Mouse (Mus musculus) G1E-ER4 (cell line): ENCODE measurements around the gene Nfix. TPM values are rescaled to one million over a fixed set of nuclear protein-coding genes. Genes with fewer than 3 reads are reported as not detected.

ENCODE experiments used
- GATA1 ChIP-seq: IDR thresholded peaks from one replicate; pipeline ENCODE4 v1.8.0; 2012; ENCODE audit warnings: low read length, inconsistent platforms
- polyA plus RNA-seq: library from polyadenylated mRNA; stranded (reverse); fragments of >175 nt; gene quantifications from 2 replicates; pipeline ENCODE4 v1.2.3, GENCODE M21; 2012

Nfix gene
- polyA plus RNA-seq, 1 experiment, result 16.4 TPM

DNA sequence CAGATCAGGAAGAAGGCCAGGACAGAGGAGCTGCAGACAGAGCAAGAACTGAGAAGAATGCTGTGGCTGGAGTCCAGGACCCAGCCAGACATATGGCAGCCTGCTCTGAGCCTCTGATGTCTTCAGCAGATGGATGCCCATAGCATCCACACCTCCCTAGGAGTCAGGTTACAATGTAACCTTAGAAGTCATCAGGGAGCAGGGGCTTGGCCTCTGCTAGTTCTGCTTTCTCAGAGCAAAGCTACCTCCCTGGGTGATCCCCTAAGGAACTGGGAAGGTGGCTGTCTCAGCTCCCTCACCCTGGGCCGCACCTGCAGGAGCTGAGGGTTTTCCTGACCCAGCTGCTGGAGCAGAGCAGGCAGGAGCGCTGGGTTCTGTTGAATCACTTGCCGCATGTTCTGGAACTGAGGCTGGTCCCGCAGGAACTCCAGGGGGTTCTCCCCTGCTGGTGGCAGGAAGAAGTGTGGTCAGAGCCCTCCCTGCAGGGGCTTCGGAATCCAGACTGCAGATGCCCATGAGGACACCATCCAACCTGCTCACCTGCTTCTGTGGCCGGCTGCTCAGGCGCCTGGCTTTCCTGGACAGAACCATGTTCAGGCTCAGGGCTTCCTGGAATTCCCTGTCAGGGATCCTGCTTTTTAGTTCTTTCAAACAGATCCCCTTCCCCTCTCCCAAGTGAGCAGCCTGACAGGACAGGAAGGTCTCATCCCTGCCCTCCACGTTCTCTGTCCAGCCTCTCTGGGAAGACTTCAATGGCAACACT, 37.2 kb upstream of the Nfix start:
- no peak for TF ChIP-seq GATA1

DNA sequence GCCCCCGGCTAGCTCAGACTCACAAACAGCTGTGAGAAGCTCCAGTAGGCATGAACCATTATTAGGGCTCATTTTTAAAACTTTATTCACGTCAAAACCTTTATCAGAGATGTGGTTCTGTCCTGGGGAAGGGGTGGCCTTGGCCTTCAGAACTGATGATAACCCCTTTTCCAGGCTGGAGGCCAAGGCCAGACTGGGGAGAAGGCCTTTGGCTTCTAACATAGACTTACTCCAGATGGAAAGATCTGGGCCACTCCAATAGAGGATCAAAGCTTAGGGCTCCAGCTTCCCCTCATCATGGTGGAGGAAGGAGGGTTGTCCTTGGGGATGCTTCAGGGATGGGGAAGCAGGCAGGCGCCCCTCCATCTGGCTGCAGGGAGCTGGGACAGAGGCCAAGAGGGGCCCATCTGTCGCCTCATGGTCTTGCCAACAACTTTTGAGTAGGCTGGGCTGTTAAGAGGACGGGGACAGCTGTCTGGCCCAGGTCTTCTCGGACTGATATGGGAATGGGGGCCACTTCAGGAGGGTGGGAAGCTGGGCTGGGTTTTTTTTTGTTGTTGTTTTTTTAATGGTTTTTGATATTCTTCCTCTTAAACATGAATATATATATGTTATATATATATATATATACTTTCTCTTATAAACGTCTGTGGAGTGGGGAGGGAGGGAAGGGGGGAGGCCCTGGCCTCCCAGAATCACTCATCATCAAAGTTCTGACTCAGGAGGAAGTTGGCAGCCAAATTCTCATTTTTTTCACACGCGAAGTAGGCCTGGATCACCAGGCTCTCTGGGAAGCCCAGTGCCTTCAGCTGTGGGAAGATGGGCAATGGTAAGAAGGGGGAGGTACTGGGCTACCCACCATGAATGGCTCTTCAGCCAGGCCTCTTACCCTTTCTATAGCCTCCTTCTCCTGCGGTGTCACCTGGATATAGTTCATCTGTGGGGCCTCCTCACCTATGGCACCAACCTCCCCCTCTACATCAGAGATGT, 35.0 kb upstream of the Nfix start:
- TF ChIP-seq GATA1, result no peak

DNA sequence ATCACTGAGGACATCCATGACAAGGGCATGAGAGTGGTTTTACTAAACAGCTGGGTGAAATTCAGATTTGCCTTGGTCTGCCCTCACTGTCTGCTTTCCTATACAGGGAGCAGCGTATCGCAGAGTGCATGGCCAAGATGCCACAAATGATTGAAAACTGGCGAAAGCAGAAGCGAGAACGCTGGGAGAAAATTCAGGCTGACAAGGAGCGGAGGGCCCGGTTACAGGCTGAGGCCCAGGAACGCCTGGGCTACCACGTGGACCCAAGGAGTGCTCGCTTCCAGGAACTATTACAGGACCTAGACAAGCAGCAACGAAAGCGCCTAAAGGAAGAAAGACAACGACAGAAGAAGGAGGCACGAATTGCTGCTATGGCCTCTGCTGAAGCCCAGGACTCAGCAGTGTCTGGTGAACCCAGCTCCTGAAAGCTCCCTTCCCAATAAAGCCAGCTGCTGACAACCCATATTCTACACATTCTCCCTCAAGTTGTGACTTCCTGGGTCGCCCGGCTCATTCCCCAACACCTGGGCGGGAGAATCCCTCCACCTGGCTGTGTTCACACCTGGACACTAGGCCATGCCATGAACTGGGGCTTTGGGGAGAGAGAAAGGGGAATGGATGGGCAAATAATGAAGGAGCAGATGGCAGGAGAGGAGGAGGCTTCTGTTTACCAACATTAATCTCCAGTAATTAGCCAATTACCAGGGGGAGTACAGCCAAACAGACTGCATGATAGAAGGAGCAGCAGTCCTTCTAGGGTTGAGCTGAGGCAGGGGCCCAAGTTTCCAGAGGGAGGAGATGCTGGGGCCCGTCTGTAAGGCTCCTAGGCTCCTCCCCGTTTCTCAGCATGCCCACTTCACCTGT, 34.1 kb upstream of the Nfix start:
- TF ChIP-seq GATA1, result no peak

DNA sequence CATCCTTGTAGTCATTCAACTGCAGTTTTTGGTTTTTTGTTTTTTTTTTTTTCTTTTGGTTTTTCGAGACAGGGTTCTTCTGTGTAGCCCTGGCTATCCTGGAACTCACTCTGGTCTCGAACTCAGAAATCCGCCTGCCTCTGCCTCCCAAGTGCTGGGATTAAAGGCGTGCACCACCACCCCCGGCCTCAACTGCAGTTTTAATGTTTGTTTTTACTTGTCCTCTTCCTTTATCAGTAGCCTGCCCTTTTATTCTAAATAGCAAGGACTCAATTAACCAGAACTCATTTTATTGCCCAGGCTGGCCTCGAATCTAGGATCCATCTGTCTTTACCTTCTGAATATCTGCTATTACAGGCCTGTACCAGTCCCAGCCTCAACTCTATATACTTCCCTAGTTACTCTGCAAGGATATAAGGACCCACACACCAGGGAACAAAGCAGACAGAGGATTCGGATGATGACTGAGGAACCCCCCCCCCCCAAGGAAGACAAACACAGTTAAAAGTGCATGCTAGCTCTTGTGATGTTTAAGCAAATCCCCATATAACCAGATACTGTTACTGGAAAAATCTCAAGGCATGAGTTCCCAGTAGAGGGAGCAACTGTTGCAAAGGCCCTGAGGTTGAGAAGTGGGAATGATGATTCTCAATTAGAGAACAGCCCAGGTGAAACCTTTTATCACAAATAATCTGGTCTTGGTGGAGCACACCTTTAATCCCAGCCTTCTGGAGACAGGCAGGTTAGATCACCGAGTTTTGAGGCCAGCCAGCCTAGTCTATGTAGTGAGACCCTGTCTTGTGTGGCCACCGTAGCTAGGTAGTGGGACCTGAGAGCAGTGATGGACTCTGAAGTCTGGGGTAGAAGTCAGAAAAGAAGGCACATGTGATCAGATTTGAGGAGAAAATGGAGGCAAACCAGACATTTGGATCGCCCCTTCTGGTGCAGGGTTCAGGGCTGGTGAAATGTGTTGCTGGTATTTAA, 32.9 kb upstream of the Nfix start:
- no peak for TF ChIP-seq GATA1

DNA sequence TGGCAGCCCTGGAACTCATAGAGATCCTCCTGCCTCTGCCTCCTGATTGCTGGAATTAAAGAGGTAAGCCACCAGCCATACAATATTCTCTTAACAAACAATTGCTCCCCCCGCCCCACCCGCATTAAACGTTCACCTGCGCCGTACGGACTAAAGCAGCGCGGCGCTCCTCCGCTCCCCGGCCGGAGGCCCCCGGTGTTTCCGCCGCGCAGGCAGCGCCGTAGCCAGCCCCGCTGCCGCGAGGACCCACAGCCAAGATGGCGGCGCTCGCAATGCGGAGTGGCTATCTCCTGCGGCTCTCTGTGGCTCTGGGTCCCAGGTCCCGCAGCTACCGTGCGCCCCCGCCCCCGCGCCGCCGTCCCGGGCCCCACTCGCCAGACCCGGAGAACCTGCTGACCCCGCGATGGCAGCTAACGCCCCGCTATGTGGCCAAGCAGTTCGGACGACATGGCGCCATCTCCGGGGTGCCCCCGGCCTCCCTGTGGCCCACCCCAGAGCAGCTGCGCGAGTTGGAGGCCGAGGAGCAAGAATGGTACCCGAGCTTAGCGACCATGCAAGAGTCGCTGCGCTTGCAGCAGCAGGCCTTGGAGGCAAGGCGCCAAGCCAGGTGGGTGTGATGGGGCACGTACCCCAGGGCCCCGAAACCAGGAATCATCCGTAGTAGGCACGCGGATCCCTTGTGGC, 32.0 kb upstream of the Nfix start:
- TF ChIP-seq GATA1, result no peak

DNA sequence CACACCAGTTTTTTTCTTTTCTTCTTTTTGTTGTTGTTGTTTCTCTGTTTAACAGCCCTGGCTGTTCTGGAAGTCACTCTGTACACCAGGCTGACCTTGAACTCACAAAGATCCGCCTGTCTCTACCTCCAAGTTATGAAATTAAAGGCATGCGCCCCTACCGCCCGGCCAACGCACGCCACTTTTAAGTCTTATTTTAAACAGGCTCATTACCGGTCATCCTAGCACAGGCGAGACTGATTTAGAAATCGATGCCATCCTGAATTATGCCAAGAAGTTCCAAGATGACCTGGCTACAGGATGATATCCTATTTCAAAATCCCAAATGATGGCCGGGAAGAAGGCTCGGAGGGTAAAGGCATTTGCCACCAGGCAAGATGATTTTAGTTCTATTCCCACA, 31.3 kb upstream of the Nfix start, which contains the start of gene Gadd45gip1:
Gene Gadd45gip1, plus strand, starts transcription at position 33 of the 400 bp plus-strand sequence.
- TF ChIP-seq GATA1, result no peak

DNA sequence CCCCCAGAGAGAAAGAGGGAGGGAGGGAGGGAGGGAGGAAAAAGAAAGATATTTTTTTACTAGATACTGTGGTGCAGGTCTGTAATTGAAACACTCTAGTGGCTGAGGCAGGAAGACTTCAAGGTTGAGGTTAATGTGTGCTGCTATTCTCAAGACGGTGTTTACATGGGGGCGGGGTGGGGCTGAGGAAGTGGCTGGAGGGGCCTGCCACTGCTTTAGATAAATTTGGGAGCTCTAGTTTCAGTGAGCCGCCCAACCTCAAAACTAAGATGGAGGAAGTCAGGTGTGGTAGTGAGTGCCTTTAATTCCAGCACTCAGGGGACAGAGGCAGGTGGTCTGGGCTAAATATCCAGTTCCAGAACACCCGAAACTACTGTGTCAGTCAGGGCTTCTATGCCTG, 25.5 kb upstream of the Nfix start:
- no peak for TF ChIP-seq GATA1

DNA sequence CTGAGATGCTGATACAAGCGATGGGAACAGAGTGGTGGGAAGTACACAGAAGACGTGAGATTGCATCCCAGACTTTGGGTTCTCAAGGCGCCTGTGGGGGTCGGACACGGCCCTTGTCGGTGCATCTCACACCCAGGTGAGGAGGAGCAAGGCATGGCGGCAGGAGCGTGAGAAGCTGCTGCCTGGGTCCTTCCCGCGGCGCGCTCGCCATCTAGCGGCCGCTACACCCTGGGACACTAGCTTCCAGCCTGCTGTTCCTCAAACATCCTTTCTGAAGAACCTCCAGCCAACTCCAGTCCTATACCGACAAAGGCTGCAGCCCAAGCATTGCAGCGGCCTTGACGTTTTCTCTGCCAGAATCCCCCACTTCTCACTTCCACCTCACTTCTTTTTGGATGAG, 23.5 kb upstream of the Nfix start:
- no peak for TF ChIP-seq GATA1

DNA sequence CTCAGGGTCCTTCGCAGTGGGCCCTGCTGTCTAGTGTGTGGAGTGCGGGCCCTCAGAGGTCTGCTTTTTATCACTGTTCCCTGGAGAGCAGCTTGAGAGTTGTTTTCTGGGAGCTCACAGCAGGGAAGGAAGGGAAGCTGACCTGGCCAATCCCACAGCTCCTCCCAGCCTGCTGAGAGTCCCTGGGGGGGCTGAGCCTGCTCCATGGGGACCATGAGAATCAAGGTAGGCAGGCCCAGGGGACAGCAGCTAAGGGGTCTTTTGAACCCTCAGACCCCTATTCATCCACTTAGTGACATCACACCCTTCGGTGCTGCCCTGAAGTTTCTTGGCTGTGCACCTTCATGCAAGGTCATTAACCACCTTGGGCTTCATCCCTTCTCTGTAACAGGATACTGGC, 22.6 kb upstream of the Nfix start, which contains the start of gene Dand5:
Gene Dand5, minus strand, starts transcription at position 101 of the 400 bp plus-strand sequence.
- no peak for TF ChIP-seq GATA1

DNA sequence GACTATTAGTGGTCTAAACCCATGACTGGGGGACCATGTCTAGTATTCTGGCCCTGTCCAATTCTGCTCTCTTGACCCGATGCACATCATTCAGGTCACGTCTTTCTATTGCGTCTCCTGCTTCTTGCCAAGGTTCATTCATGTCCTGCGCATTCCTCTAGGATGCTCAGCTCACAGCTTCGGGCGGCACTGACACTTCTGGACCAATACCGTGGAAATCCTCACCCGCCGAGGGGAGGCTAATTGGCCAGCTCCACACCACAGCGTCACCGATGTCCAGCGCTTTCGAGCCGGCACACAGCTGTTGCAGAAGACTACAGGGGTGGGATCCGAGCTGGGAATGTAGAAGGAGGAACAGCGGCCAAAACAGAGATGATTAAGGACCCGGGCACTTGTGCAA, 16.0 kb upstream of the Nfix start:
- no peak for TF ChIP-seq GATA1

DNA sequence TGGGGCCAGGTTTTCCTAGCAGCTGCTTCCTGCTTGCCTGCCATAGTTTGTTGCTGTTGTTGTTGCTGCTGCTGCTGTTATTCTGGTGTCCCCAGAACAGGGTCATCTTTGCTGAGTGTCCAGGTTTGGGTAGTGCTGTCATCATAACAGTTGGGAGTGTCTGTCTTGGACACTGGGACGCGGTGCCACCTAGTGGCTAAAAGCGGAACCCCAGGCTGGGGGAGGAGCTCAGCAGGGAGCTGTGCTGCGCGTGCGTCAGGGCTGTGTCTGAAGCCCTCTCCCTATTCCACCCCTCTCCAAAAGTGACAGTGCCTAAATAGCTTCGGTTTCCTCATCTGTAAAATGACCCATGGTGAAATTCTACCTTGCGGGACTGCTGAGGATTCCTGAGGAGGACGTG, 15.4 kb upstream of the Nfix start:
- no peak for TF ChIP-seq GATA1

DNA sequence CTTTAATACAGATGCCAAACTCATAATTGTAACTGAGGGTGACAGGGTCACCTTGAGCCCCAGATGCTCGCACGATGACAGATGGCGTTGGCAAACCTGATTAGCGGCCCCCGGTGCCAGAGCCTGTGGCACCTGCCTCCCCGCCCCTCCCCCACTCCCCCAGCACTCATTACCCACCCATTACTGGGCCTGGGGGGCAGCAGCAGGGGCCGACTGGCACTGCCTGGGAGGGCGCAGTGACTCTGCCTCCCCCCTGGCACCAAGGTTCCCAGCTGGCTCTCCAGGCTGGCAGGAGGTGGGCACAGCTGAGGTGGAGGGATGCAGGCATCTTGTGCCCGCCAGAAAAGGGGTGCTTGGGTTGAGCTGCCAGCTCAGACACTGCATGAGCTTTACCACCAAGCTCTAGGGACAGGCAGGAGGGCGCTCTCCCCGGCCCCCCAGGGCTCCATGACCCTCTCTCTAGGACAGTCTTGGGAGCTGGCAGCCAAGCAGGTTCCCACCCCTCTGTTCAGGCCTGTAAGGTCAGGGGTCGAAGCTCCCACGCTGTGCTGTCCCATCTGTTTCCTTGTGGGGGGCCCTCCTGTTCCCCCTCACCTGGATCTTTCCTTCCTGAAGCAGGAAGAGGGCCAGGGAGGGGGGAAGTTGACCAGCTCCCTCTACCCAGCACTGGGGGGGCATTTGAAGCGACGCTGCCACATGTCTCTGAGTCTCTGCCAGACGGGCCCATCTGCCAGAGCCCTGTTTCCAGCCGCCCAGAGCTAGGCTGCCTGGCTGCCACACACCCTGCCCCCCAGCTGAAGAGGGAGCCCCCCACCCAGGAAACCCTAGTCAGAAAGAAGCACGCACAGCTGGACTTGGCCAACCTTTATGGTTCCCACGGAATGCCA, 14.7 kb upstream of the Nfix start:
- TF ChIP-seq GATA1, result no peak

DNA sequence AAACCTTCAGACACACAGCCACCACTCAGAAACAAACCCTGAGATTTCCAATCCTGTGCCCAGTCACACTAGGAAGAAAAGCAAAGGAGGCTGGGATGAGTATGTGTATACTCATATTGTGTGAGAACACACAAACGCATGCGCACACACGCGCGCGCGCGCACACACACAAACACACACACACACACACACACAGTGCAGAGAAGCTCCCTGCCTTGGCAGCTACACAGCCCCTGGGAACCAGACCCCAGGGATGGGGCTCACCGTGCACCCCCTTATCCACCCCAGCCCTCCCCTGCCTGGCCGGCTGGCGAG, 14.1 kb upstream of the Nfix start:
- TF ChIP-seq GATA1, result no peak
